Mouse (Mus musculus) adrenal gland, postnatal 14 days (tissue): ENCODE measurements around the gene Clrn1. TPM values are rescaled to one million over a fixed set of nuclear protein-coding genes. Genes with fewer than 3 reads are reported as not detected.
A peak's percentile ranks its signal among the peaks of the same experiment; 100 is the strongest.
"Not testable (repeated sequence)": the region's sequence is repeated elsewhere in the genome, so short reads cannot be mapped to it uniquely, and the experiment has no call there.

Source experiments
- DNase-seq: peaks from one replicate; pipeline ENCODE4 v3.0.0; 2021; ENCODE audit warnings: mixed read lengths
- long read RNA-seq, 2 experiments: library from polyadenylated mRNA; stranded (forward); transcript quantifications; one replicate each; pipeline ENCODE4 v2.0.0; 2021
- total RNA-seq: library from RNA; stranded (reverse); gene quantifications from 2 replicates; pipeline ENCODE4 v1.2.3, GENCODE M21; 2021

The Clrn1 gene
- not detected in 2 replicates for total RNA-seq
- long read RNA-seq, experiment 1, result 0 reads
- long read RNA-seq, experiment 2, result 0 reads

GRCm38 (mm10) chr3:58884801-58885573 is at the start of gene Clrn1:
TSS of gene Clrn1 (minus strand) at chr3:58885340.
- no peak for DNase-seq

- DNase-seq, result no peak
Measured at GRCm38 (mm10) chr3:58924027-58924426, 38.9 kb upstream of the Clrn1 start.

- DNase-seq, result no peak
Measured at GRCm38 (mm10) chr3:58923140-58923539, 38.0 kb upstream of the Clrn1 start.

GRCm38 (mm10) chr3:58922636-58923035 is 37.5 kb upstream of the Clrn1 start:
- no peak for DNase-seq

GRCm38 (mm10) chr3:58921316-58921715 is 36.2 kb upstream of the Clrn1 start:
- no peak for DNase-seq

- no peak for DNase-seq
Measured at GRCm38 (mm10) chr3:58904656-58905055, 19.5 kb upstream of the Clrn1 start.

- DNase-seq, result no peak
Measured at GRCm38 (mm10) chr3:58902051-58902758, 17.1 kb upstream of the Clrn1 start.

GRCm38 (mm10) chr3:58895131-58895530 is 10.0 kb upstream of the Clrn1 start:
- DNase-seq, result no peak

- DNase-seq, result no peak
Measured at GRCm38 (mm10) chr3:58894529-58894928, 9.4 kb upstream of the Clrn1 start.

- DNase-seq, result no peak
Measured at GRCm38 (mm10) chr3:58889670-58890069, 4.5 kb upstream of the Clrn1 start.

GRCm38 (mm10) chr3:58888131-58888715 is 3.1 kb upstream of the Clrn1 start:
- DNase-seq, result no peak

GRCm38 (mm10) chr3:58887719-58888118 is 2.6 kb upstream of the Clrn1 start:
- no peak for DNase-seq

GRCm38 (mm10) chr3:58883511-58883907 is 1.6 kb downstream of the Clrn1 start:
- no peak for DNase-seq

GRCm38 (mm10) chr3:58882878-58883510 is 2.1 kb downstream of the Clrn1 start:
- DNase-seq, result peak; percentile 12

- no peak for DNase-seq
Measured at GRCm38 (mm10) chr3:58881016-58881415, 4.1 kb downstream of the Clrn1 start.

GRCm38 (mm10) chr3:58880181-58880580 is 5.0 kb downstream of the Clrn1 start:
- no peak for DNase-seq

GRCm38 (mm10) chr3:58871882-58872281 is 13.3 kb downstream of the Clrn1 start:
- not testable (repeated sequence) for DNase-seq

GRCm38 (mm10) chr3:58865690-58866089 is 19.4 kb downstream of the Clrn1 start:
- no peak for DNase-seq

GRCm38 (mm10) chr3:58862976-58863375 is 22.2 kb downstream of the Clrn1 start:
- no peak for DNase-seq

GRCm38 (mm10) chr3:58843415-58843814 is 41.7 kb downstream of the Clrn1 start:
- peak; percentile 29 for DNase-seq

GRCm38 (mm10) chr3:58833442-58834160 is 51.5 kb downstream of the Clrn1 start:
- DNase-seq, result no peak

GRCm38 (mm10) chr3:58832888-58833287 is 52.3 kb downstream of the Clrn1 start:
- DNase-seq, result peak; percentile 44
